Mouse (Mus musculus): ENCODE results near the gene Gltp. TPM values are rescaled to one million over a fixed set of nuclear protein-coding genes. Genes with fewer than 3 reads are reported as not detected.

The Gltp gene
- polyA plus RNA-seq, 2 experiments: 18.4 to 25.4 TPM

GRCm38 (mm10) chr5:114717937-114718336, 27.2 kb upstream of the Gltp start:
- H3K36me3 ChIP-seq (replicated peaks; ENCODE audit: control insufficient read depth, insufficient read depth, low read depth): peaks cover 20% of the 10 kb centered on the region
- H3K4me2 ChIP-seq (ENCODE audit: low read depth): no peak overlapping the region
- 82% methylated on average over 8 of the region's 8 CpGs for WGBS (ENCODE audit: insufficient replicate concordance)
- no peak for ATAC-seq (ENCODE audit: insufficient read depth)
- TF ChIP-seq CTCF (IDR thresholded peaks at IDR 0.05; ENCODE audit: low read depth) (no peak), EP300 (IDR thresholded peaks at IDR 0.05; ENCODE audit: low read depth) (no peak)
- no peaks in the 10 kb centered on the region for H3K4me1 ChIP-seq (replicated peaks; ENCODE audit: control insufficient read depth in 2 of 2, insufficient read depth in 2 of 2, low read length in 1 of 2)
- H3K9me3 ChIP-seq (ENCODE audit: control insufficient read depth, low read length): no peaks in the 10 kb centered on the region
- DNase-seq (ENCODE audit: low read depth in 3 of 3, low spot score in 3 of 3): no peak
- no peak overlapping the region for H3K4me3 ChIP-seq (ENCODE audit: insufficient read depth in 1 of 2, low read depth in 2 of 2, low read length in 2 of 2)
- no peak overlapping the region for H3K27ac ChIP-seq
- H3K9ac ChIP-seq (replicated peaks): no peak overlapping the region
- no peaks in the 10 kb centered on the region for H3K27me3 ChIP-seq (ENCODE audit: control insufficient read depth, insufficient read depth, low read length)

DNA sequence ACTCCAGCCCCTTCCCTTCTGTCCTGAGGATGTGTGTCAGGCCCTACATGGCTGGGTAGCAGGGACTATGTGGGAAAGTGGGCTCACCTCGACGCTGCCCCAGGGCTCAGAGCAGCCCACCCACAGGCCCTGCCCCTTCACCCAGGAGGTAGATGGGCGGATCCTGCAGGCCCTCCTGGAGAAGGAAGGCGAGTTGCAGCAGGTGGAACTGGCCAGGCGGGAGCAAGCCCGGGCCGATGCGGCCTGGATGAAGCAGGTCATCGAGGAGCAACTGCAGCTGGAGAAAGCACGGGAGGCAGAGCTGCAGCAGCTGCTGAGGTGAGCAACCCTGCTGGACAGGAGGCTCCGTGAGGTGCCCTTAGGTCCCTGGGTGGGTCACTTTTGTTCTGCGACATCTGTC, 26.5 kb upstream of the Gltp start:
- Histone ChIP-seq H3K36me3 (replicated peaks; ENCODE audit: control insufficient read depth, insufficient read depth, low read depth) (peaks cover 20% of the 10 kb centered on the region), H3K4me1 (replicated peaks; ENCODE audit: control insufficient read depth in 2 of 2, insufficient read depth in 2 of 2, low read length in 1 of 2) (no peaks in the 10 kb centered on the region), H3K4me2 (ENCODE audit: low read depth) (no peak overlapping the region), H3K27me3 (ENCODE audit: control insufficient read depth, insufficient read depth, low read length) (no peaks in the 10 kb centered on the region), H3K9ac (replicated peaks) (no peak overlapping the region), H3K27ac (no peak overlapping the region), H3K4me3 (ENCODE audit: insufficient read depth in 1 of 2, low read depth in 2 of 2, low read length in 2 of 2) (no peak overlapping the region), H3K9me3 (ENCODE audit: control insufficient read depth, low read length) (no peaks in the 10 kb centered on the region)
- WGBS (ENCODE audit: insufficient replicate concordance): 82% methylated on average over 12 of the region's 12 CpGs
- DNase-seq (ENCODE audit: low read depth in 3 of 3, low spot score in 3 of 3) (no peak), ATAC-seq (ENCODE audit: insufficient read depth) (no peak)
- TF ChIP-seq EP300 (IDR thresholded peaks at IDR 0.05; ENCODE audit: low read depth) (no peak), CTCF (IDR thresholded peaks at IDR 0.05; ENCODE audit: low read depth) (no peak)

DNA sequence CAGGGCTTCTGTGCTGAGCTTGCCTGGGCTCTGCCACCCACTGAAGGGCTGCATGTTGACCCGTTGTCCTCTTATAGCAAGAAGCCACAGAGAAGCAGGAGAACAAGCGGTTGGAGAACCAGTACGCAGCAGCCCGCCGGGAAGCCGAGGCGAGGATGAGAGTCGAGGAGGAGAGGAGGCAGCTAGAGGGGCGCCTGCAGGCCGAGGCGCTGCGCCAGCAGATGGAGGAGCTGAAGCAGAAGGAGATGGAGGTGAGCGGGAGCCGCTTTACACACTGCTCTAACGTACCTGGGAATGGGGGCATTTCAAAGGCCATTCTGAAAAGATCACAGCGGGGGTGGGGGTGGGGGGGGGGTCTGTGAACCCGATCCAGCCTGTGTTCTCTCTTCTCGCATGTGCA, 23.8 kb upstream of the Gltp start:
- 87% methylated on average over 18 of the region's 18 CpGs for WGBS (ENCODE audit: insufficient replicate concordance)
- peaks cover 13% of the 10 kb centered on the region for H3K36me3 ChIP-seq (replicated peaks; ENCODE audit: control insufficient read depth, insufficient read depth, low read depth)
- no peak for ATAC-seq (ENCODE audit: insufficient read depth)

GRCm38 (mm10) chr5:114709357-114709756, 18.6 kb upstream of the Gltp start:
- TF ChIP-seq CTCF (IDR thresholded peaks at IDR 0.05; ENCODE audit: low read depth) (no peak), EP300 (IDR thresholded peaks at IDR 0.05; ENCODE audit: low read depth) (no peak)
- H3K4me2 ChIP-seq (ENCODE audit: low read depth): no peak overlapping the region
- 49% methylated on average over 21 of the region's 21 CpGs for WGBS (ENCODE audit: insufficient replicate concordance)
- no peak overlapping the region for H3K4me3 ChIP-seq (ENCODE audit: insufficient read depth in 1 of 2, low read depth in 2 of 2, low read length in 2 of 2)
- no peak overlapping the region for H3K27ac ChIP-seq
- ATAC-seq (ENCODE audit: insufficient read depth): no peak
- no peaks in the 10 kb centered on the region for H3K9me3 ChIP-seq (ENCODE audit: control insufficient read depth, low read length)
- no peaks in the 10 kb centered on the region for H3K27me3 ChIP-seq (ENCODE audit: control insufficient read depth, insufficient read depth, low read length)
- peaks cover 3 to 6% of the 10 kb centered on the region in 2 experiments; a peak in 3 of 4 replicates for H3K4me1 ChIP-seq (replicated peaks; ENCODE audit: control insufficient read depth in 2 of 2, insufficient read depth in 2 of 2, low read length in 1 of 2)
- H3K9ac ChIP-seq (replicated peaks): no peak overlapping the region
- H3K36me3 ChIP-seq (replicated peaks; ENCODE audit: control insufficient read depth, insufficient read depth, low read depth): peaks cover 4% of the 10 kb centered on the region
- no peak for DNase-seq (ENCODE audit: low read depth in 3 of 3, low spot score in 3 of 3)

More for the DNA sequence above, 23.8 kb upstream of the Gltp start:
- H3K4me2 ChIP-seq (ENCODE audit: low read depth): no peak overlapping the region
- DNase-seq (ENCODE audit: low read depth in 3 of 3, low spot score in 3 of 3): no peak
- no peak overlapping the region for H3K9ac ChIP-seq (replicated peaks)
- no peaks in the 10 kb centered on the region for H3K9me3 ChIP-seq (ENCODE audit: control insufficient read depth, low read length)
- TF ChIP-seq EP300 (IDR thresholded peaks at IDR 0.05; ENCODE audit: low read depth) (no peak), CTCF (IDR thresholded peaks at IDR 0.05; ENCODE audit: low read depth) (no peak)
- H3K27ac ChIP-seq: no peak overlapping the region
- H3K27me3 ChIP-seq (ENCODE audit: control insufficient read depth, insufficient read depth, low read length): no peaks in the 10 kb centered on the region
- no peaks in the 10 kb centered on the region for H3K4me1 ChIP-seq (replicated peaks; ENCODE audit: control insufficient read depth in 2 of 2, insufficient read depth in 2 of 2, low read length in 1 of 2)
- no peak overlapping the region for H3K4me3 ChIP-seq (ENCODE audit: insufficient read depth in 1 of 2, low read depth in 2 of 2, low read length in 2 of 2)

GRCm38 (mm10) chr5:114708491-114708890, 17.7 kb upstream of the Gltp start:
- ATAC-seq (ENCODE audit: insufficient read depth) (no peak), DNase-seq (ENCODE audit: low read depth in 3 of 3, low spot score in 3 of 3) (no peak)
- H3K9me3 ChIP-seq (ENCODE audit: control insufficient read depth, low read length): no peaks in the 10 kb centered on the region
- peak overlapping the region; percentile 93 for H3K4me2 ChIP-seq (ENCODE audit: low read depth)
- H3K36me3 ChIP-seq (replicated peaks; ENCODE audit: control insufficient read depth, insufficient read depth, low read depth): peaks cover 4% of the 10 kb centered on the region
- H3K9ac ChIP-seq (replicated peaks): peak overlapping the region; percentile 75
- H3K4me3 ChIP-seq (ENCODE audit: insufficient read depth in 1 of 2, low read depth in 2 of 2, low read length in 2 of 2): peak overlapping the region; percentile 70 to 83
- WGBS (ENCODE audit: insufficient replicate concordance): 47% methylated on average over 15 of the region's 15 CpGs
- TF ChIP-seq CTCF (IDR thresholded peaks at IDR 0.05; ENCODE audit: low read depth): no peak
- TF ChIP-seq EP300 (IDR thresholded peaks at IDR 0.05; ENCODE audit: low read depth): no peak
- peaks cover 3 to 6% of the 10 kb centered on the region in 2 experiments; a peak in 3 of 4 replicates for H3K4me1 ChIP-seq (replicated peaks; ENCODE audit: control insufficient read depth in 2 of 2, insufficient read depth in 2 of 2, low read length in 1 of 2)
- H3K27ac ChIP-seq: no peak overlapping the region
- H3K27me3 ChIP-seq (ENCODE audit: control insufficient read depth, insufficient read depth, low read length): no peaks in the 10 kb centered on the region

Measured in liver, embryonic 14.5 days (tissue).